Mouse (Mus musculus): ENCODE measurements at regions not wholly inside any gene's neighbourhood (a gene's known extent, or its start where the extent isn't known, plus 50 kb on each side); places are given as distances from the start of the nearest gene placed in this dataset.

DNA sequence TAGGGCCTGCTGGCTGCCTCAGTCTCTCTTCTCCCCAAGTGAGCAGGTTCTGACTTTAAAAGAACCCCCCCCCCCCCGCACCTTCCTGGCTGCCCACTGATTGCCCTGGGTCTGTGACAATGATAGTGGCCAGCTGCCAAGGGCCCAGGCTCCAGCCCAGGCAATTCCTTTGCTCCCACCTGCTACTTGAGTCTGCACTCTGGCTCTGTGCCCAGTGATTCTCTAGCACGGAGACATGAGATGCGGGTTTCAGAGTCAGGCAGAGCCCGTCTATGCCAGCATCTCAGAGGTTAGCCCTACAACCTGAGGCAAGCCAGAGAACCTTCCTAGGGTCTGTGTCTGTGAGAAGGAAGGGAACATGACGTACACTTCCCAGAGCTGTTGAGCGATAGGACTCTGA lies 112.2 kb downstream of the Gm525 start:
- TF ChIP-seq GATA1 (IDR thresholded peaks at IDR 0.05; ENCODE audit: borderline replicate concordance, low read length) (no peak), FLI1 (IDR thresholded peaks at IDR 0.05; ENCODE audit: low read length) (no peak)

All from megakaryocyte, embryonic 14.5 days (primary cell).